Mouse (Mus musculus): ENCODE measurements around the gene Rarres2. TPM values are rescaled to one million over a fixed set of nuclear protein-coding genes. Genes with fewer than 3 reads are reported as not detected.

Gene Rarres2
- total and polyA plus RNA-seq, 3 experiments, result 0.72 TPM; not detected in 2

DNA sequence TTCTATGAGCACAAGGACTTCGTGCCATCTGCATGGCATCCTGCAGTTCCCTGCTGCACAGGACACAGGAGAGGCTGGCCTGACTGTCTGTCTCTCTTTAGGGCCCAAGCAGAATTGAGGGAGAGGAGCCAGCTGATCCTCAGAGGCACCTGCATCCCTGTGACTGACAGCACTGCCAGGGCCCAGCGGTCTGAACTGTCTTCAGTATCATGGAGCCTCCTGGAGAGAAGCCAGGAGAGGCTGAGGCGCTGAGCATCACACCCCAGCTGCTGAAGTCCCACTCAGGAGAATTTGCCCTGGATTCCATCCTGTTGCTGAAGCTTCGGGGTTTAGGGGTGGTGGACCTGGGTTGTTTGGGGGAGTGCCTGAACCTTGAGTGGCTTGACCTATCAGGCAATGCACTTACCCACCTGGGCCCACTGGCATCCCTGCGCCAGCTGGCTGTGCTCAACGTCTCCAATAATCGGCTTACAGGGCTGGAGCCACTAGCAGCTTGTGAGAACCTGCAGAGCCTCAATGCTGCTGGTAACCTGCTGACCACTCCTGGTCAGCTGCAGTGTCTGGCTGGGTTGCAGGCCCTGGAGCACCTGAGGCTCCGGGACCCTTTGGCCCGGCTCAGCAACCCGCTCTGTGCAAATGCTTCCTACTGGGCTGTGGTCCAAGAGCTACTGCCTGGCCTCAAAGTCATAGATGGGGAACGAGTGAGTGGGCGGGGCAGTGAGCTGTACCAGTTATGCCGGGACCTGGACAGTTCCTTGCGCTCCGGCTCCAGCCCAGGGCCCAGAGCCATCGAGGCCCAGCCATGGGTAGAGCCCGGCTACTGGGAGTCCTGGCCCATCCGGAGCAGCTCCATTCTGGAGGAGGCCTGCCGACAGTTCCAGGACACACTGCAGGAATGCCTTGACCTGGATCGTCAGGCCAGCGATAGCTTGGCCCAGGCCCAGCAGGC is 4.3 kb downstream of the Rarres2 start:
- Histone ChIP-seq H3K4me2 (ENCODE audit: insufficient read depth, low read depth, poor library complexity, severe bottlenecking) (no peak overlapping the region), H3K27ac (ENCODE audit: insufficient read depth, low read depth) (no peak overlapping the region), H3K4me1 (ENCODE audit: control insufficient read depth in 1 of 2, insufficient read depth in 2 of 2) (peaks cover 0 to 4% of the 10 kb centered on the region in 2 experiments; a peak in 1 of 4 replicates), H3K9me3 (replicated peaks; ENCODE audit: low read length) (peaks cover 4% of the 10 kb centered on the region), H3K9ac (ENCODE audit: insufficient read depth, low read depth) (no peak overlapping the region), H3K79me2 (replicated peaks; ENCODE audit: control insufficient read depth, extremely low read depth, insufficient read depth, poor library complexity, severe bottlenecking) (no peaks in the 10 kb centered on the region), H3K4me3 (replicated peaks in 1 of 3; ENCODE audit: low read depth in 2 of 3, low read length in 2 of 3, poor library complexity in 1 of 3) (no peak overlapping the region), H3K27me3 (replicated peaks) (no peaks in the 10 kb centered on the region), H3K36me3 (replicated peaks in 1 of 2; ENCODE audit: control insufficient read depth in 1 of 2, insufficient read depth in 1 of 2, low read length in 1 of 2) (peaks cover 3 to 36% of the 10 kb centered on the region in 2 experiments)
- TF ChIP-seq MXI1 (IDR thresholded peaks at IDR 0.05; ENCODE audit: low read depth, low read length), result no peak
- TF ChIP-seq IRF4 (IDR thresholded peaks at IDR 0.05; ENCODE audit: low read depth, low read length), result no peak
- no peak for TF ChIP-seq NRF1 (IDR thresholded peaks at IDR 0.05; ENCODE audit: low read depth, low read length)
- no peak for TF ChIP-seq JUND (conservative IDR thresholded peaks at IDR 0.05; ENCODE audit: low read depth, low read length)
- no peak for TF ChIP-seq BHLHE40 (IDR thresholded peaks at IDR 0.05; ENCODE audit: low read depth, low read length)
- TF ChIP-seq TBP (conservative IDR thresholded peaks at IDR 0.05; ENCODE audit: low read depth, low read length), result no peak
- no peak for TF ChIP-seq ZMIZ1 (IDR thresholded peaks at IDR 0.05; ENCODE audit: low read depth, low read length)
- TF ChIP-seq MYC (IDR thresholded peaks at IDR 0.05; ENCODE audit: low read depth, low read length), result no peak
- no peak for TF ChIP-seq NELFE (IDR thresholded peaks at IDR 0.05; ENCODE audit: low read depth, low read length)
- in situ Hi-C loops (cut with MboI; ENCODE audit: low pct_ligation_motif_present, low pct_unique_long_range_greater_than_20kb, low sequenced_read_pairs) (no loop called here), dilution Hi-C loops (cut with MboI; ENCODE audit: extremely low pct_ligation_motif_present, extremely low pct_unique_long_range_greater_than_20kb, low sequenced_read_pairs) (no loop called here)
- no peak for DNase-seq (ENCODE audit: extremely low read depth)

- peaks cover 0 to 4% of the 10 kb centered on the region in 2 experiments; a peak in 1 of 4 replicates for H3K4me1 ChIP-seq (ENCODE audit: control insufficient read depth in 1 of 2, insufficient read depth in 2 of 2)
- H3K27ac ChIP-seq (ENCODE audit: insufficient read depth, low read depth), result no peak overlapping the region
- H3K27me3 ChIP-seq (replicated peaks), result no peaks in the 10 kb centered on the region
- H3K9me3 ChIP-seq (replicated peaks; ENCODE audit: low read length), result peaks cover 4% of the 10 kb centered on the region
- no peak overlapping the region for H3K4me2 ChIP-seq (ENCODE audit: insufficient read depth, low read depth, poor library complexity, severe bottlenecking)
- no peak overlapping the region for H3K4me3 ChIP-seq (replicated peaks in 1 of 3; ENCODE audit: low read depth in 2 of 3, low read length in 2 of 3, poor library complexity in 1 of 3)
- DNase-seq (ENCODE audit: extremely low read depth), result no peak
- dilution Hi-C loops (cut with MboI; ENCODE audit: extremely low pct_ligation_motif_present, extremely low pct_unique_long_range_greater_than_20kb, low sequenced_read_pairs), result no loop called here
- H3K79me2 ChIP-seq (replicated peaks; ENCODE audit: control insufficient read depth, extremely low read depth, insufficient read depth, poor library complexity, severe bottlenecking), result no peaks in the 10 kb centered on the region
- peaks cover 3 to 40% of the 10 kb centered on the region in 2 experiments for H3K36me3 ChIP-seq (replicated peaks in 1 of 2; ENCODE audit: control insufficient read depth in 1 of 2, insufficient read depth in 1 of 2, low read length in 1 of 2)
- no peak overlapping the region for H3K9ac ChIP-seq (ENCODE audit: insufficient read depth, low read depth)
- in situ Hi-C loops (cut with MboI; ENCODE audit: low pct_ligation_motif_present, low pct_unique_long_range_greater_than_20kb, low sequenced_read_pairs), result no loop called here
- TF ChIP-seq MXI1 (IDR thresholded peaks at IDR 0.05; ENCODE audit: low read depth, low read length) (no peak), BHLHE40 (IDR thresholded peaks at IDR 0.05; ENCODE audit: low read depth, low read length) (no peak), SMC3 (IDR thresholded peaks at IDR 0.05; ENCODE audit: low read depth, low read length) (no peak), POLR2A (IDR thresholded peaks at IDR 0.05; ENCODE audit: low read depth, low read length) (no peak), RCOR1 (conservative IDR thresholded peaks at IDR 0.05; ENCODE audit: low read depth, low read length) (no peak), GABPA (IDR thresholded peaks at IDR 0.05; ENCODE audit: insufficient replicate concordance, low read depth, low read length) (no peak), ZMIZ1 (IDR thresholded peaks at IDR 0.05; ENCODE audit: low read depth, low read length) (no peak)
Measured at GRCm38 (mm10) chr6:48566312-48566711, 6.3 kb downstream of the Rarres2 start.

Measured in CH12.LX (cell line).